Comparison of ENCODE assay signal across 8 mouse cellular contexts in the genomic region with DNA sequence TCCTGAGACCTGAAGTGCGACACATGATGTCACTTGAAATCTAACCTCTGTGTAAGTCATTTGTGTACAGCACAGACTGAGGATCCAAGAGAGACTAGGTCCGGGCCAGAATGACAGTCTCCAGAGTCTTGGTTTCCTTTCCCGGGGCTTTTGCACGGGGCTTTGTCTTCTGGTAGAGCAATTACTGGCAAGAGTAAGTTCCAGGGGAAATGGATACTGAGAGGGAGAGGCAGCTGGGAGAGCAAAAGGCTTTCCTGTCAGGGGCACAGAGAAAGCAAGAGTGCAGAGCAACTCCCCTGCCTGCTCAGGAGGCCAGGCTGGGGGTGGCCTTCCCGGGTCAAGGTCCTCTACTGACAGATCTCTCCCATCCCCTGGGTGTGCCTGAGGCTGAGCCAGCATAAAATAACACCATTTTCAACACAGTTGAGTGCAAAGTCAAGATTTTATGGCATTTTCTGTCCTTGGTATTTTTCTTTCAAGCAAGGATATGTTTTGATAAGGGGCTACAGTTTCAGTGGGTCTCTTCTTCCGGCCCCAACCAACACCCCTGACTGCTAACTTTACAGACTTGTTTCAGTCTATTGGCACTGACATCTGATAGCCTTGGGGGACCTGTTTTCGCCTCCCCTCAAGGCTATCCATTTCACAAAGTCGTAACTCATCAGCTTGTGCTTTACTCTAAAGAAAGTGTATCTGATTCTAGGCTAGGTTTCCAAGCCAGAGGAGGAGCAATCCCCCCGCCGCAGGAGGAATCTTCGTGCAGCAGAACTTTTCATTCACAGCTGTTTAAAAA. TPM values are rescaled to one million over a fixed set of nuclear protein-coding genes. Genes with fewer than 3 reads are reported as not detected.
DNase-seq lines count a peak whose midpoint lies in the region; ATAC-seq and TF ChIP-seq lines count a peak whose summit lies in the region.

No protein-coding gene starts in this region.

- no peak overlapping the region for H3K9ac ChIP-seq in forebrain, embryonic 11.5 days (ENCODE audit: low read length)
- H3K9ac ChIP-seq in kidney, postnatal 0 days (ENCODE audit: low read depth, low read length): no peak overlapping the region

- no peaks in the 10 kb centered on the region for H3K9me3 ChIP-seq in forebrain, embryonic 10.5 days
- no peaks in the 10 kb centered on the region for H3K9me3 ChIP-seq in forebrain, embryonic 11.5 days (ENCODE audit: control insufficient read depth, low read length)
- no peaks in the 10 kb centered on the region for H3K9me3 ChIP-seq in kidney, postnatal 0 days (replicated peaks; ENCODE audit: low read length)

- H3K27me3 ChIP-seq in forebrain, embryonic 10.5 days (ENCODE audit: poor library complexity, severe bottlenecking): no peaks in the 10 kb centered on the region
- H3K27me3 ChIP-seq in forebrain, embryonic 11.5 days (ENCODE audit: control insufficient read depth, insufficient read depth, low read length): no peaks in the 10 kb centered on the region
- no peaks in the 10 kb centered on the region for H3K27me3 ChIP-seq in kidney, postnatal 0 days (ENCODE audit: insufficient read depth, low read length)

- H3K4me2 ChIP-seq in forebrain, embryonic 11.5 days (ENCODE audit: low read depth, low read length, severe bottlenecking): no peak overlapping the region
- no peak overlapping the region for H3K4me2 ChIP-seq in kidney, postnatal 0 days (ENCODE audit: low read length)

- ATAC-seq in forebrain, embryonic 11.5 days (replicated peaks; ENCODE audit: low FRiP score): no peak
- peak; percentile 94 for ATAC-seq in kidney, postnatal 0 days (replicated peaks; ENCODE audit: low FRiP score, low read depth)
- no peak for ATAC-seq in activated CD4-positive, CD25-positive, alpha-beta regulatory T cell, adult 4 months

- no peak for TF ChIP-seq CTCF in kidney, postnatal 0 days (IDR thresholded peaks at IDR 0.05; ENCODE audit: low read depth)

- no peak for DNase-seq in forebrain, embryonic 10.5 days (ENCODE audit: extremely low spot score, low spot score)
- DNase-seq in forebrain, embryonic 11.5 days (ENCODE audit: low spot score): no peak
- peak; percentile 31 for DNase-seq in ovary, adult 18-20 months (ENCODE audit: low spot score)
- no peak for DNase-seq in ovary, postnatal 36 days (ENCODE audit: low spot score)
- peak; percentile 91 for DNase-seq in kidney, postnatal 0 days (ENCODE audit: low spot score)
- peak; percentile 46 for DNase-seq in testis, postnatal 14 days (ENCODE audit: low spot score)
- no peak for DNase-seq in layer of hippocampus, postnatal 10 days (ENCODE audit: low spot score in 2 of 2)

- H3K36me3 ChIP-seq in forebrain, embryonic 10.5 days (replicated peaks): no peaks in the 10 kb centered on the region
- H3K36me3 ChIP-seq in forebrain, embryonic 11.5 days (ENCODE audit: control insufficient read depth, insufficient read depth, low read length): no peaks in the 10 kb centered on the region
- H3K36me3 ChIP-seq in kidney, postnatal 0 days (ENCODE audit: insufficient read depth, low read length): no peaks in the 10 kb centered on the region

- H3K4me1 ChIP-seq in forebrain, embryonic 10.5 days: peaks cover 16% of the 10 kb centered on the region
- H3K4me1 ChIP-seq in forebrain, embryonic 11.5 days (replicated peaks; ENCODE audit: control insufficient read depth, insufficient read depth, low read length): no peaks in the 10 kb centered on the region
- peaks cover 5% of the 10 kb centered on the region; the same call in 1 of the 2 replicates for H3K4me1 ChIP-seq in kidney, postnatal 0 days (replicated peaks; ENCODE audit: insufficient read depth, low read length)

- H3K27ac ChIP-seq in forebrain, embryonic 10.5 days: peak overlapping the region; percentile 62
- H3K27ac ChIP-seq in forebrain, embryonic 11.5 days (ENCODE audit: low read depth, low read length): no peak overlapping the region
- H3K27ac ChIP-seq in kidney, postnatal 0 days: peak overlapping the region; percentile 5; the same call in 1 of the 2 replicates

- 61% methylated on average over 11 of the region's 11 CpGs for WGBS in forebrain, embryonic 10.5 days
- WGBS in forebrain, embryonic 11.5 days: 69% methylated on average over 11 of the region's 11 CpGs
- WGBS in kidney, postnatal 0 days: 15% methylated on average over 11 of the region's 11 CpGs

- H3K4me3 ChIP-seq in forebrain, embryonic 10.5 days: no peak overlapping the region
- no peak overlapping the region for H3K4me3 ChIP-seq in forebrain, embryonic 11.5 days (ENCODE audit: low read depth, low read length)
- no peak overlapping the region for H3K4me3 ChIP-seq in kidney, postnatal 0 days (replicated peaks; ENCODE audit: low read depth, low read length)

RNA-seq across cellular contexts. Expression of a gene that starts 21.5 kb away (rescaled TPM):
- 0.07 and 0.31 TPM in 2 replicates for polyA plus RNA-seq in forebrain, embryonic 10.5 days (2016; fragmentation: Nextera tagmentation; extraction: Ambion mirVana)
- 0.33 and 0.37 TPM in 2 replicates for polyA plus RNA-seq in forebrain, embryonic 11.5 days (2014; fragmentation: Nextera tagmentation; extraction: Ambion mirVana)
- polyA plus RNA-seq in kidney, postnatal 0 days (2015; fragmentation: Nextera tagmentation; extraction: Ambion mirVana): 18.6 and 20.6 TPM in 2 replicates
- polyA plus RNA-seq in activated CD4-positive, CD25-positive, alpha-beta regulatory T cell, adult 4 months (2017; shearing (Covaris generic)): 100 to 1,000 TPM; 213 to 237 TPM
- 1 to 10 TPM in 1 of 2 experiments, under 1 TPM in 1; 0.94 to 2.4 TPM for total RNA-seq in layer of hippocampus, postnatal 10 days (2021)

Comparison
In these comparisons a context has a peak if more than half of its experiments do, and no peak if none do; other contexts are left out.
1. DNase-seq: peak in ovary, adult 18-20 months (single experiment), kidney, postnatal 0 days (single experiment) and testis, postnatal 14 days (single experiment); none in forebrain, embryonic 10.5 days (single experiment), forebrain, embryonic 11.5 days (single experiment), ovary, postnatal 36 days (single experiment) and layer of hippocampus, postnatal 10 days (0 of 2).
2. RNA of a gene that starts 21.5 kb away (polyA plus RNA-seq): 213 to 237 TPM in activated CD4-positive, CD25-positive, alpha-beta regulatory T cell, adult 4 months and 18.6 to 20.6 TPM in kidney, postnatal 0 days; 0.33 to 0.37 TPM in forebrain, embryonic 11.5 days and 0.07 to 0.31 TPM in forebrain, embryonic 10.5 days; every median in the first group is over 10 times any median in the second.